Mouse (Mus musculus): ENCODE results near the gene Gm14124.
"Not testable (repeated sequence)": the region's sequence is repeated elsewhere in the genome, so short reads cannot be mapped to it uniquely, and the experiment has no call there.

Gm14124 gene

GRCm38 (mm10) chr2:150257291-150257690 is at the start of gene Gm14124:
TSS of gene Gm14124 (plus strand) at chr2:150257517.
- DNase-seq (ENCODE audit: low read depth), result not testable (repeated sequence)

- DNase-seq (ENCODE audit: low read depth), result peak; percentile 31
Measured at GRCm38 (mm10) chr2:150217600-150218362, 39.5 kb upstream of the Gm14124 start, which contains the start of gene Zfp937. TSS of gene Zfp937 (plus strand) at chr2:150218073.

GRCm38 (mm10) chr2:150218363-150218725 is 39.0 kb upstream of the Gm14124 start:
- not testable (repeated sequence) for DNase-seq (ENCODE audit: low read depth)

- DNase-seq (ENCODE audit: low read depth), result not testable (repeated sequence)
Measured at GRCm38 (mm10) chr2:150223263-150223662, 34.1 kb upstream of the Gm14124 start.

GRCm38 (mm10) chr2:150243211-150243610 is 14.1 kb upstream of the Gm14124 start:
- DNase-seq (ENCODE audit: low read depth), result no peak

- DNase-seq (ENCODE audit: low read depth), result not testable (repeated sequence)
Measured at GRCm38 (mm10) chr2:150255491-150255890, 1.8 kb upstream of the Gm14124 start, which contains the start of gene Gm21994. TSS of gene Gm21994 (minus strand) at chr2:150255591.

- DNase-seq (ENCODE audit: low read depth), result not testable (repeated sequence)
Measured at GRCm38 (mm10) chr2:150256861-150257260, 456 bp upstream of the Gm14124 start.

GRCm38 (mm10) chr2:150293669-150294068 is 36.4 kb downstream of the Gm14124 start:
- DNase-seq (ENCODE audit: low read depth), result no peak

GRCm38 (mm10) chr2:150299096-150299495 is 41.8 kb downstream of the Gm14124 start:
- no peak for DNase-seq (ENCODE audit: low read depth)

GRCm38 (mm10) chr2:150307183-150307773 is 50.0 kb downstream of the Gm14124 start:
- no peak for DNase-seq (ENCODE audit: low read depth)

- DNase-seq (ENCODE audit: low read depth), result peak; percentile 83
Measured at GRCm38 (mm10) chr2:150310952-150311884, 53.9 kb downstream of the Gm14124 start.

GRCm38 (mm10) chr2:150316140-150316539 is 58.8 kb downstream of the Gm14124 start:
- no peak for DNase-seq (ENCODE audit: low read depth)

- no peak for DNase-seq (ENCODE audit: low read depth)
Measured at GRCm38 (mm10) chr2:150318973-150319372, 61.7 kb downstream of the Gm14124 start.
